Mouse (Mus musculus) forebrain, embryonic 13.5 days (tissue): ENCODE results near the gene 4921507P07Rik. TPM values are rescaled to one million over a fixed set of nuclear protein-coding genes. Genes with fewer than 3 reads are reported as not detected.

ENCODE experiments used
- ATAC-seq: fragments of 200-750 bp; cut with Nextera tagmentation; 2 replicates; pipeline ENCODE4 v1.8.0; 2017
- H3K27ac ChIP-seq: fragments of 300-500 bp; sonication (generic); 2 replicates; pipeline ENCODE4 v1.5.1; 2015; ENCODE audit warnings: inconsistent platforms, mild to moderate bottlenecking, moderate library complexity
- H3K27me3 ChIP-seq: fragments of 300-500 bp; sonication (generic); 2 replicates; pipeline ENCODE4 v1.6.1; 2015; ENCODE audit warnings: mild to moderate bottlenecking, inconsistent platforms
- H3K36me3 ChIP-seq: fragments of 300-500 bp; sonication (generic); 2 replicates; pipeline ENCODE4 v1.6.1; 2015; ENCODE audit warnings: mild to moderate bottlenecking, inconsistent platforms; ENCODE audit not compliant: poor library complexity, severe bottlenecking
- H3K4me1 ChIP-seq: fragments of 300-500 bp; sonication (generic); 2 replicates; pipeline ENCODE4 v1.6.1; 2015; ENCODE audit warnings: inconsistent platforms
- H3K4me2 ChIP-seq: fragments of 300-500 bp; sonication (generic); 2 replicates; pipeline ENCODE4 v1.6.1; 2015; ENCODE audit warnings: inconsistent platforms, mild to moderate bottlenecking, moderate library complexity
- H3K4me3 ChIP-seq: fragments of 300-500 bp; sonication (generic); 2 replicates; pipeline ENCODE4 v1.5.1; 2015; ENCODE audit warnings: mild to moderate bottlenecking, inconsistent platforms
- H3K9ac ChIP-seq: fragments of 300-500 bp; sonication (generic); 2 replicates; pipeline ENCODE4 v1.6.1; 2015; ENCODE audit warnings: mild to moderate bottlenecking, inconsistent platforms
- H3K9me3 ChIP-seq: fragments of 300-500 bp; sonication (generic); replicated peaks from 2 replicates; pipeline ENCODE4 v1.6.1; 2016; ENCODE audit warnings: inconsistent platforms
- WGBS: fragments of 180-500 bp; shearing (Covaris S2); methylation state at CpG from one replicate; pipeline ENCODE4 v1.1.7; 2015; 5-methylcytosine and 5-hydroxymethylcytosine counted together
- polyA plus RNA-seq: library from polyadenylated mRNA; unstranded; fragments of >200 nt; fragmentation: Nextera tagmentation; extraction: Ambion mirVana; gene quantifications from 2 replicates; pipeline ENCODE4 v1.2.1, GENCODE M21; 2015

The 4921507P07Rik gene
- polyA plus RNA-seq, 1 experiment from 2014 or later: 0.62 TPM

DNA sequence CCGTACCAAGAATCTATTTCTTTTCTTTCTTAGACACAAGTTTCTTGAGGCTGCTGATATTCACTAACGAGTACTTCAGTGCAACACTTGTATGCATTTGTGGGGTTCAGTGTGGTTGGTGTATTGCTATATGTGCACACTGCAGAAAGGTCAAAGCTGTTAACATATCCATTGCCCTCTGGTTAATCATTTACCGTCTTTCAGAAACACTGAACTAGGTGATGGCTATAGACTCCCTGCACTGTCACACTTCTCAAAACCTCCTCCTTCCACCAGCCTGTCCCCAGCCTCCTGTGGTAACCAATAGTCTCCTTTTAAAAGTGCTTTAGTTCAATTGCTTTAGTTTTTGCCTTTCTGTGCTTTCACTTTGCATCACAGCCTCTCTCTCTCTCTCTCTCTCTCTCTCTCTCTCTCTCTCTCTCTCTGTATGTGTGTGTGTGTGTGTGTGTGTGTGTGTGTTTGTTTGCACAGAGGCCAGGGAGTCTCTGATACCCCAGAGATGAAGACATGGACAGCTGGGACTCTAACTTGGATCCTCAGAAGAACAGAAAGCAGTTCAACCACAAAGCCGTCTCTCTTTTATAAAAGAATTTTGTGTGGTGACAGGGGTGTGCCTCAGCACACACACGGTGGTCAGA, 43.4 kb downstream of the 4921507P07Rik start:
- Histone ChIP-seq H3K4me1 (no peaks in the 10 kb centered on the region), H3K36me3 (no peaks in the 10 kb centered on the region), H3K9me3 (no peaks in the 10 kb centered on the region), H3K9ac (no peak overlapping the region), H3K27ac (no peak overlapping the region), H3K4me2 (no peak overlapping the region), H3K27me3 (no peaks in the 10 kb centered on the region), H3K4me3 (no peak overlapping the region)
- ATAC-seq: no peak
- WGBS: 78% methylated on average over 5 of the region's 5 CpGs

DNA sequence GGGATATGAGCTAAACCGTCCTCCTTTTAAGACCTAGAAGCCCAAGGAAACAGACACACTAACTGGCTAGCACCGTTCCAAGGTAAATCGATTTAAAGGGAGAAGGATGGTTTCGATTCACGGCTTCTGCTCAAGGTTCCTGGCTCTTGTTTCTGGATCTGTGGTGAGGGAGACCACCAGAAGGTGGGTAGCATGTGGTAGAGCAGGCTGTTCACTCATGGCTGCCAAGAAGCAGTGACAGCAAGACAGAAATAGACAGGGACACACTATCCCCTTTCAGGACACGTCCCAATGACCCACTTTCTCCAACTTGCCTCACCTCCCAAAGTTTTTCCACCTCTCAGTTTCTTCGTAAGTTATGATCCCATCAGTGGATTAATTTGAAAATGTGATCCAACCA, 46.6 kb downstream of the 4921507P07Rik start:
- H3K9ac ChIP-seq: no peak overlapping the region

GRCm38 (mm10) chr6:50549051-50549450, 47.4 kb downstream of the 4921507P07Rik start:
- Histone ChIP-seq H3K4me2 (no peak overlapping the region), H3K9ac (no peak overlapping the region), H3K9me3 (no peaks in the 10 kb centered on the region), H3K27ac (no peak overlapping the region), H3K4me3 (no peak overlapping the region), H3K36me3 (no peaks in the 10 kb centered on the region), H3K4me1 (no peaks in the 10 kb centered on the region), H3K27me3 (no peaks in the 10 kb centered on the region)
- WGBS: 74% methylated on average over 5 of the region's 5 CpGs
- ATAC-seq: no peak

More for the DNA sequence above, 46.6 kb downstream of the 4921507P07Rik start:
- H3K27me3 ChIP-seq: no peaks in the 10 kb centered on the region
- no peaks in the 10 kb centered on the region for H3K9me3 ChIP-seq
- no peaks in the 10 kb centered on the region for H3K36me3 ChIP-seq
- no peak overlapping the region for H3K27ac ChIP-seq
- ATAC-seq: no peak
- no peaks in the 10 kb centered on the region for H3K4me1 ChIP-seq
- WGBS: 85% methylated on average over 7 of the region's 7 CpGs
- H3K4me2 ChIP-seq: no peak overlapping the region
- H3K4me3 ChIP-seq: no peak overlapping the region

DNA sequence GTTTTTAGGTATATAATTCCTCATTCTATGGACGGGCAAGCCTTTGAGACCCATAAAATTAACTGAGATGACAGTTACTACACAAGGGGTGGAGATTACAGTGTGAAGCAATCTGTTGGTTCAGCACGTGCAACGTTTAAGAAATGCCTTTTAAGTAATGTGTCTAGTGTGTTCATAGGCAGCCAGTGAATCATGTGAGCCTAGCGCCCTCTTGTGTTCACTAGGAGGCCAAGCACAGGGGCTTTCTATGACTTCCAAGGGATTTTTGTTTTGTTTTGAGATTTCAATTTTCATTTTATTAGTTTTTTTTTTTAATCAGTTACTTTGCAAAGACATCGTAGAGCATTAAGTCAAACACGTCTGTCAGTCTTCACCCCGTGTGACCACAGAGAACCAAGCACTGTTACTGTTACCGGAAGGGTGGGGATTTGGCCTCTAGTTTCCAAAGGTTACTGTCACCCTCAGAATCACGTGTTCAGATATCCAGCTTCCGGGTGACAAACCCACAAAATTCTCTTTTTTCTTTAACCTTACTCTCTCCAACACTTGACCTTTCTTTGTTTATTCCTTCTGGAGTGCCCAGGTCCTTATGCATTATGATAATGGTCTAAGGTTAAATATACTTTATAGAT, 50.9 kb downstream of the 4921507P07Rik start:
- no peaks in the 10 kb centered on the region for H3K4me1 ChIP-seq
- H3K9ac ChIP-seq: no peak overlapping the region
- WGBS: 30% methylated on average over 10 of the region's 10 CpGs
- peak; percentile 63; the same call in 1 of the 2 replicates for ATAC-seq
- H3K4me3 ChIP-seq: no peak overlapping the region
- no peak overlapping the region for H3K4me2 ChIP-seq
- no peaks in the 10 kb centered on the region for H3K36me3 ChIP-seq
- no peaks in the 10 kb centered on the region for H3K27me3 ChIP-seq
- H3K9me3 ChIP-seq: no peaks in the 10 kb centered on the region
- H3K27ac ChIP-seq: no peak overlapping the region

- Histone ChIP-seq H3K36me3 (no peaks in the 10 kb centered on the region), H3K9me3 (no peaks in the 10 kb centered on the region), H3K9ac (no peak overlapping the region), H3K4me3 (no peak overlapping the region), H3K27ac (no peak overlapping the region), H3K4me2 (no peak overlapping the region), H3K4me1 (no peaks in the 10 kb centered on the region), H3K27me3 (no peaks in the 10 kb centered on the region)
- no peak for ATAC-seq
- WGBS: 79% methylated on average over 1 of the region's 1 CpGs
These were observed 53.9 kb downstream of the 4921507P07Rik start for GRCm38 (mm10) chr6:50542535-50542934.

- Histone ChIP-seq H3K27ac (no peak overlapping the region), H3K4me2 (no peak overlapping the region), H3K27me3 (no peaks in the 10 kb centered on the region), H3K9ac (no peak overlapping the region), H3K36me3 (no peaks in the 10 kb centered on the region), H3K4me1 (no peaks in the 10 kb centered on the region), H3K9me3 (no peaks in the 10 kb centered on the region), H3K4me3 (no peak overlapping the region)
- WGBS: 92% methylated on average over 1 of the region's 1 CpGs
- no peak for ATAC-seq
These were observed 56.8 kb downstream of the 4921507P07Rik start for GRCm38 (mm10) chr6:50539641-50540040.

DNA sequence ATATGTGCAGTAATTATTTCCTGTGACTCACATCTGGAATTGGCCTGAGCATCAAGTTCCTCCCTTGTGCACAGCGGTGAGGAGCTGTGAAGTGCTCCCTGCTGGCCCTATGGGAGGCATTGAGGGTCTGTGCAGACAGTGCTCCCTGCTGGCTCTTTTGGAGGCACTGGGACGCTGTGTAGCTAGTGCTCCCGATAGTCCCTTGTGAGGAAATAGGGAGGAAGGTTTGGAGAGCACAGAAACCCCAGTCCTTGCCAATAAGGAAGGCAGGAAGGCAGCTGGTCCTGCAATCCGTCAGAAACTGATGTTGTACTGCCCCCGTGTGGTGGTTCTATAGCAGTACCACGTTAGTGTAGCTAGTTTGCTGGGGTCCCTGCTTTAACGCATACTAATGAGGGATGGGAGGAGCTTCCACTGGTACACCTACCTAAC, 60.0 kb downstream of the 4921507P07Rik start:
- no peak overlapping the region for H3K27ac ChIP-seq
- no peak overlapping the region for H3K4me2 ChIP-seq
- no peak overlapping the region for H3K9ac ChIP-seq
- no peaks in the 10 kb centered on the region for H3K9me3 ChIP-seq
- WGBS: 12% methylated on average over 7 of the region's 7 CpGs
- no peaks in the 10 kb centered on the region for H3K27me3 ChIP-seq
- ATAC-seq: peak; percentile 91
- H3K4me3 ChIP-seq: no peak overlapping the region
- H3K36me3 ChIP-seq: no peaks in the 10 kb centered on the region
- H3K4me1 ChIP-seq: no peaks in the 10 kb centered on the region

DNA sequence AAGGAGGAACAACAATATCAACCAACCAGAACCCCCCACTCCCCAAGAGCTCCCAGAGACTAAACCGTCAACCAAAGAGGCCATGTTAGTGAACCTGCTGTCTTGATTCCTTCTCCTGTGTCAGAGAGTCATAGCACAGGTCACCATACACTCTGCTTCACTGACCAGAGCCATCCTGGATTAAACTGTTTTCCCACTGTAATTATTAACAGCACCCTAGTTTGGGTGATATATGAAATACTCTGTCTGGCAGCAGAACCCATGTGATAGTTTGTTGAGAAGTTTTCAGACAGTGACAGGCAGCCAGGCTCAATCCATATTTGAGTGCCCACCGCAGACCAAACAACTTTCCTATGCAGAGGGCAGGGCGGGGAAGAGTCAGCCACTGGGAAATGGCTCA, 61.1 kb downstream of the 4921507P07Rik start:
- Histone ChIP-seq H3K4me1 (no peaks in the 10 kb centered on the region), H3K4me3 (no peak overlapping the region), H3K9ac (no peak overlapping the region), H3K27ac (no peak overlapping the region), H3K27me3 (no peaks in the 10 kb centered on the region), H3K9me3 (no peaks in the 10 kb centered on the region), H3K36me3 (no peaks in the 10 kb centered on the region), H3K4me2 (no peak overlapping the region)
- no peak for ATAC-seq
- 83% methylated on average over 3 of the region's 3 CpGs for WGBS

DNA sequence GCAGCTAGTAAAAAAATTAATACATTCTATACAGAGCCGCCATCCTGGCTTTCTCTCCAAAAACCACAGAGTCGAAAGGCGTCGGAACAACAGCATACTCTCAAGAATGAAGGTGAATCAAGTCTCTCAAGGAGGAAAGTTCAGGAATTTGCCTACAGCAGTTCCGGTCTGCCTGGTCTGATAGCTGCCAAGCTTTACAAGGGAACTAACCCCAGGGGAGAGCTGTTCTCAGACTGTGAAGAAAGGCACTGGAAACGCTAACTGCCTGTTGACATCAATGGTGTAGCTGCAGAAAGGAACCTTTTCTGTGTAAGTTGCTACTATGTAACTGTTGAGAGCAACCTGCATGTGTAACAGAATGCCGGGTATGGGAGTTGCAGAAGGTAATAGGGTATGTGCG, 64.5 kb downstream of the 4921507P07Rik start:
- no peak for ATAC-seq
- Histone ChIP-seq H3K9me3 (no peaks in the 10 kb centered on the region), H3K4me1 (no peaks in the 10 kb centered on the region), H3K4me3 (no peak overlapping the region), H3K27ac (no peak overlapping the region), H3K27me3 (no peaks in the 10 kb centered on the region), H3K9ac (no peak overlapping the region), H3K36me3 (no peaks in the 10 kb centered on the region), H3K4me2 (no peak overlapping the region)
- 84% methylated on average over 8 of the region's 8 CpGs for WGBS

- WGBS: 89% methylated on average over 3 of the region's 3 CpGs
- no peaks in the 10 kb centered on the region for H3K4me1 ChIP-seq
- no peak overlapping the region for H3K27ac ChIP-seq
- no peaks in the 10 kb centered on the region for H3K27me3 ChIP-seq
- no peak overlapping the region for H3K4me2 ChIP-seq
- no peaks in the 10 kb centered on the region for H3K9me3 ChIP-seq
- no peak for ATAC-seq
- H3K9ac ChIP-seq: no peak overlapping the region
- no peak overlapping the region for H3K4me3 ChIP-seq
- H3K36me3 ChIP-seq: no peaks in the 10 kb centered on the region
These were observed 65.4 kb downstream of the 4921507P07Rik start for GRCm38 (mm10) chr6:50531003-50531402.

DNA sequence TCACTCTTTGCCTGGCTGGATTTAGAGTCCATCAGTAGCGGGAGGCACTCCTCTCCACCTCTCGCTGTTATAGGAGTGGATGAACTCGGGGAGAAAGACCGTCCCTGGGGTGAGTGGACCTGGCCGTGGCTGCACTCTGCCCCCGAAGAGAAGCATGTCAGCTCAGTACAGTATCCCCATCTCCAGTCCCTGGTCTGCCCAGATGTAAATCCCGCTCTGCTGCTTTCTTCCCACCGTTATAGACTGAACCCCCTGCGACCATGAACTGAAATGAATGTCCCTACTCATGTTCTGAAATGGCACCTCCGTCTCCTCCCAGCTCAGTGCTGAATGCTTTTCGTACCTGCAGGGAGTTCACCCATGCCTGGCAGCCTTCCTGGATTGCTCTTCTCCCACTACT, 67.2 kb downstream of the 4921507P07Rik start:
- no peak for ATAC-seq

DNA sequence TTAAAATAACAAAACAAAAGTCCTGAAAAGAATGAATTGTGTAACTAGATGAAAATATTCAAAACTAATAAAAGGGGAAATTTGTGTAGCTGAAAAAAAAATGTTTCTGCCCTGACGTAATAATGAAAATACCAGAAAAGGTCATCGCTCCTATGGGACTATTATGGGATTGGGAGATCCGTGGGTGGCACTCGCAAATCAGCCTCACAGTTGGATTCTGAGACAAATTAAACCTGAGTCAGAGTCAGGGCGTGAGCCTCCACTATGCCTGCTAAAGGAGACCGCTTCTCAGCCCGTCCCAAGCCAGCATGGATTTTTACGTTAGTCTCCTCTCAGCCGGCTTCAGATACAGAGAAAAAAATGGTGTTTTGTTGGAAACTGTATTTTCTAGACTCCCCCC, 69.0 kb downstream of the 4921507P07Rik start:
- 67% methylated on average over 9 of the region's 9 CpGs for WGBS
- Histone ChIP-seq H3K27me3 (no peaks in the 10 kb centered on the region), H3K4me3 (no peak overlapping the region), H3K4me1 (no peaks in the 10 kb centered on the region), H3K27ac (no peak overlapping the region), H3K9ac (no peak overlapping the region), H3K36me3 (no peaks in the 10 kb centered on the region), H3K4me2 (no peak overlapping the region), H3K9me3 (no peaks in the 10 kb centered on the region)
- no peak for ATAC-seq

More for the DNA sequence above, 67.2 kb downstream of the 4921507P07Rik start:
- WGBS: 93% methylated on average over 11 of the region's 11 CpGs
- Histone ChIP-seq H3K27me3 (no peaks in the 10 kb centered on the region), H3K9me3 (no peaks in the 10 kb centered on the region), H3K4me1 (no peaks in the 10 kb centered on the region), H3K4me2 (no peak overlapping the region), H3K36me3 (no peaks in the 10 kb centered on the region), H3K4me3 (no peak overlapping the region), H3K9ac (no peak overlapping the region), H3K27ac (no peak overlapping the region)

DNA sequence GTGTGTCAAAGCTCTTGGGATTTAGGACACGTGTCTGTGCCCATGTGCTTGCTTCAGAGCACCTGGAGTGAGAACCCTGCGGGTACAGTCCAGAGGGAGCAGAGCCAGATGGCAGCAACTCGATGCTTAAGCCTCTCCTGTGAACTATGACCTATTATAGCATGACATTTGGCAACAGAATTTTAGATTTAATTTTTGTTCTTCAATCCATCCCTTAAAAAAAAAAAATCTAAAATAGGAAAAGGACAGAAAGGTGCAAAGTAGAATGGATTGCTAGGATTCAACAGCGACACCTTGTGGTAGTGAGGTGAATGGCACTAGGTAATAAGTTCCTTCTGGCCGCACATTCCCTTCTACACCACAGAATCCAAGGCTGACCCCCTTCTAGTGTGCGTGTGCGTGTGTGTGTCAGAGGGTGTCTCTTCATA, 69.8 kb downstream of the 4921507P07Rik start:
- Histone ChIP-seq H3K27ac (no peak overlapping the region), H3K9ac (no peak overlapping the region), H3K4me3 (no peak overlapping the region), H3K36me3 (no peaks in the 10 kb centered on the region), H3K4me2 (no peak overlapping the region), H3K9me3 (no peaks in the 10 kb centered on the region), H3K4me1 (no peaks in the 10 kb centered on the region), H3K27me3 (no peaks in the 10 kb centered on the region)
- WGBS: 30% methylated on average over 7 of the region's 7 CpGs
- ATAC-seq: no peak
